Mouse (Mus musculus): ENCODE measurements around the gene Dact3. TPM values are rescaled to one million over a fixed set of nuclear protein-coding genes. Genes with fewer than 3 reads are reported as not detected.

The Dact3 gene
- total RNA-seq, 2 experiments from 2014 or later = 173 to 175 TPM

DNA sequence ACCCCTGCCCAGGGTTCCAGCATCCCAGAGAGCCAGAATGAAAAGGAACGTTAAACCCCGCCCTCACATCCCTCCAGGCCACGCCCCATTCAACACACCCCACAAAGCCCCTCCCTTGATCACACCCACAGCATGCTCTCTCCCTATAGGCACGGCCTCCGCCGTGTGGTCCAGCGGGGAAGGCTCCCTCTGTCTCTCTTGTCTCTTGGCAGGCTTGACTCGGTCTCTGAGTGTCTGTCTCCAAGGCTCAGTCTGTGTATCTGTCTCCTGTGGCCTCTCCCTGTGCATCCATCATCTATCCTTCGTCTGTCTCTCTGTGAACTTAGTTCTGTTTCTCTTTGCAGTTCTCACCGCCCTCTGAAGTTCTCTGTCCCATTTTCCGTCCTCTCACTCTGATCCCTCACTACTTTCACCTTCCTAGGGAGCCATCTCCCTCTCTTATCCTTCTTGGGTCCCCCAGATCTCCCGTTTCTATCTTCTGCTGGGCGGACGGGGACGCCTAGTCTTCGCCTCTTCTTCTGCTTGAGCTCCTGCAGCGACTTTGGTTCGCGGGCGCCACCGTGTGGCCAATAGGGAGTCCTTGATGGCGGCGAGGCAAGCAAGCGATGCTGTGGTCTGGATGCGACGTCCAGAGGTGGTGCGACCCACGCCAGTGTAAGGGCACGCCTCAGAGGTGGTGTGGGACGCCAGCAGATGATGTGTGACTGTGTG lies 16.7 kb downstream of the Dact3 start, which contains the start of gene Gng8:
Gene Gng8, plus strand, starts transcription at position 146 of the 711 bp plus-strand sequence.
- peak; percentile 71 to 92 for DNase-seq (ENCODE audit: low spot score in 2 of 2)

DNA sequence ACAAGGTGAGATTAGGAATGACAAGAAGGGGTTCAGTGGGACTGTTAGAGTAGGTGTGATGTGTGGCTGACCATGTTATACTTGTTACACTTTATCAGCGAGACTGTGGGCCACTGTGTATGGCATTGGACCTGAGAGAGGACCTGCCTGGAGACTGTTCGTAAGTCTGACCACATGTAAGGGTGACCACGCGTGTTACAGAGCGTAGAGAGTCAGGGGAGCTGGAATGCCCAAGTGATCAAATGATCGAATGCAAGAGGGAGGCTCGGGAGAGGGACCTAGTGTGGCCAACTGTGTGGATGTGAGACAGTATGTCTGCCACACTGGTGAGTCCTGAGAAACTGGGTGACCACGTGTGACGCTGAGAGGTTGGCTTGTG lies 17.2 kb downstream of the Dact3 start:
- no peak for DNase-seq (ENCODE audit: low spot score in 2 of 2)

DNA sequence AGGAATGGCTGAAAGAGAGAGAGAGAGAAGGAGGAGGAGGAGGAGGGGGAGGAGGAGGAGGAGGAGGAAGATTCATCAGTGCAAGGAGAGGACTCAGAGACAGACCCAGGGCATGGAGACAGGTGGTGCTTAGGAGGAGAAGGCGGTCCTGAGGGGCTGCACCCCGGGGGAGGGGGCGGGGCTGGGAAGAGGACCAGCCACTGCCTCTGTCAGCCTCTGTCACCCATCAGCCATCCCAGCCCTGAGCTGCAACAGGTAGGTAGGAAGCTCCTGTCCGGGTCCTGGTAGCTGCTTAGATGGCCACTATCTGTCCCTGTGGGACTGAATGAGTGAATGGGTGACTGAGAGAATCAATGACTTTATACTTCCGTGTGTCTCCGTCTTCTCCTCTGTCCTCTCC lies 18.5 kb downstream of the Dact3 start:
- DNase-seq (ENCODE audit: low spot score in 2 of 2) = no peak

DNA sequence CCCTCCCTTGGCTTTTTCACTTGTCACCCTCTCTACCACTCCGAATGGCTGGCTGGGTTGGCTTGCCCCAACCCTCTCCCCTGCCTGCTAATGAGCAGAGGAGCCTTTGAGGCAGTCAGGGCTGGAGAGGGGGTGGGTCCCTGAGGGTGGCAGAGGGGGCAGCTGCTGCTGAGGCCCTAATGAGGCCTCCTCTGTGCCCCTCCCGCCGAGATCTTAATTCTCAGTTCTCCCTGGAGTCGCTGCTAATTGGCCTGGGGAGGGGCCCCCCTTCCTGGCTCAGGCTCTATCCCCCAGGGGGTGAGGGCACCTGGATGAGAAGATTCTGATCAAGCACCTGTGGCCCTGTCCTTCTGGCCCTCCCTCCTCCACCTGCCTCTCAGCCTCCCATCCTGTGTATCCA lies 19.2 kb downstream of the Dact3 start:
- no peak for DNase-seq (ENCODE audit: low spot score in 2 of 2)

DNA sequence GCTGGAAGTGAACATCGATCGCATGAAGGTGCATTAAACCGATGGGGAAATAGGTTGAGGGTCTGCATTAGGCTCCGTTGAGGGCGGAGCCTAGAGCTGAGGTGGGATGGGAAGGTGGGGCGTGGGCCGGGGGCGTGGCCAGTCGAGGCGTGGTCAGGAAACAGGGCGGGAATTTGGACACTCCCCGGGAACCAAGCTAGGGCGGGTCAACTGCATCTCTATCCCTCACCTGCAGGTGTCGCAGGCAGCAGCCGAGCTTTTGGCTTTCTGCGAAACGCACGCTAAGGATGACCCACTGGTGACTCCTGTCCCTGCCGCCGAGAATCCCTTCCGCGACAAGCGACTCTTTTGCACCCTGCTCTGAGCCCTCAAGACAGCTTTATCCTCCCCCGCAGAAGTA lies 19.9 kb downstream of the Dact3 start:
- peak; percentile 56 to 71 for DNase-seq (ENCODE audit: low spot score in 2 of 2)

DNA sequence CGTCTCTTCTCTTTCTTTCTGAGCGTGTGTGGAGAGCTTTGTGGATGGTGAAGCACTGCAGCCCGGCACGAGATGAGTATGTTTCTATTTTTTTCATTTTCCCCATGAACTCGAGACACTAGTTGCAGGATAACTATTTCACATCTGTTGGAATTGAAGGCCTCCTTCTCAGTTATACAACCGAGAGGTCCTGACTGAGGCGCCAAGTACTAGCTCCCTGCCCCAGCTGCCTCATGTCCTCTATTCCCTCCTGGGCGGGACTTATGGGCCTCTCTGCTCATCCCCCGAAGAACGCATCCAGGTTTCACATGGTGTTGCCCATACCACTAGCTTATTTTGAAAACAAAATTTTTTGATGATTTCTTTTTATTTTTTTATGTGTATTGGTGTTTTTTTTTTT lies 20.4 kb downstream of the Dact3 start:
- DNase-seq (ENCODE audit: low spot score in 2 of 2) = no peak

DNA sequence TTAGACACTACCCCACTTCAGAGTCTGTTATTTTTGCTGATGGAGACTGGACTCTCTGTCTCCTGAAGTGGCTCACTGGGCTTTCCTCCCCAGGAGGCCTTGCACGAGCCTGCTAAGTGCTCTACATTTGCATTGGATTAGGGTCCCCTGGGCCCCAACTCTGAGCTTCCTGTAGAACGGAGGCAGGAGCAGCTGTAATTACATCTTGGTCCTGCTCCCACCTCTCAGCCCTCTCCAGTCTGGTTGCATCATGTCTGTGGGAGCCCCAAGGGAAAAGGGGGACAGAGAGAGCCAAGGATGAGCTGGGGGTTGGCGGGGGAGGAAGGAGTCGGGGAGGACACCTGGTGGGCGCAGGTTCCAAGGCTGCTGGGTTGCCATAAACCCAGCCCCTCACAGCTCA lies 25.4 kb downstream of the Dact3 start:
- no peak for DNase-seq (ENCODE audit: low spot score in 2 of 2)

DNA sequence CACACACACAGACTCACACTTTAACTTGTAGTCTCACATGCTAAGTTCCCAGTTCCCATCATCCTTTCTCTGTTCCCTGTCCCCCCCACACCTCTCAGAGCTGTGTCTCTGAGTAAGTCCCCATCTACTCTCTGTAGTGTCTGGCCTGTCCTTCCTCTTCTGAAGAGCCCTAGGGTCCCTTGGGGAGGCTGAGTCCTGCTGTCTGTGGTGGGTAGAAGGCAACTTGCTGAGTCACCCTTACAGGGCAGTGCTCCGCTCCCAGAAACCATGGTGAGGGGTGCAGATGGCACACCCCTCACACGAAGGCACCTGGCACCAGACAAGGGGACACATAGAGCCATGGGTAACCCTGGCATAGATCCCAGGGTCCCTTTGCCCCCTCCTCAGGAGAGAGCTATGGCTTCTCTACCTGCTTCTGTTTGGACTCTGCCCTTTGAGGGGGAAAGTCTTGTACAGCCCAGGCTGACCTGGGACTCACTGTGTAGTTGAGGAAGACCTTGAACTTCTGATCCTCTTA lies 28.4 kb downstream of the Dact3 start:
- DNase-seq (ENCODE audit: low spot score in 2 of 2) = no peak

DNA sequence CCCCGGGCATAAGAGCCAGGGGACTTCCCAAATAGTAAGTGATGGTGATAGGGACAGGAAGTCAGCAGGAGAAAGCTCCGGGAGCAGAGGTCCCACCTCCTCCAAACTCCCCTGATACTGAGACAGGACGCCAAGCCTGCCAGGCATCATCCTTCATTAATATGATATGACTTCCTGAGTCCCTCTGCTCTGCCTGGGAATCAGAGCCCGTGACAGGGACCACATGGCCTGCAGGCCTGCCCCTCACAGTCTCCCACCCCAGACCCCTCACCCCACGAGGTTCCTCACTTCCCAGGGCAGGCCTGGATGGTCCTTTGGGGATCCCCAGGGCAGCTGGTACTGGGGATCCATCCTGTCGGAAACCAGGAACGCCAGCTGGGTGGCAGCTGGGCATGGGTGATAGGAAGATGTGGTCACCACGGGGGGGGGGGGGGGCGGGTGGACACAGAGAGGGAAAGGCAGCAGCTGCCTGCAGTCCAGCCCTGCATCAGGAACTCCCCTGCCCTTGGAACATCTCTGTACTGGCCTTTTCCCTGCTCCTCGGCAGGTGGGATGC lies 29.1 kb downstream of the Dact3 start:
- DNase-seq (ENCODE audit: low spot score in 2 of 2) = no peak

DNA sequence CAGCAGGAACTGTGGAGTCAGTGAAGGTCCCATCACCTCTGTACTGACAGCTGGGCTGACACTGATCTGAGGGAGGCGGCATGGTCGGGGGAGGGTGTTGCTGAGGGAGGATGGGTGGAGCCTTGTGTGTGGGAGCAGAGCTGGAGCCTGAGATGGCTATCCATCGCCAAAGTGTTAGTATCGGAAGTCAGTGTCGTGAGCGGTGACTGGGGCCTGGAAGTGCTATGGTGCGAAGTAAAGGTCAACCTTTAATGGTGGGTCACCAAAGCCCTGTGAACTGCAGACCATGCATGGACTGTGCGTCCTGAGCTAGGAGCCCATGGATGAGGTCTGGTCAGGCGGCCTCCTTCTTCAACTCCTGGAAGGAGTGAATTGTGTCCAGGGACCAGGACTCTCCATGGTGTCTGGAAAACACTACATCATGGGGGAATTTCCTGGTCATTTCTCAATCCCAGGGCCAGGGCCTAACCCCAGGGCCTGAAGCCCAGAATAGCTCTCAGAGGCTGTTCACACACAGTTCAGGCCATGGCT lies 30.4 kb downstream of the Dact3 start:
- no peak for DNase-seq (ENCODE audit: low spot score in 2 of 2)

DNA sequence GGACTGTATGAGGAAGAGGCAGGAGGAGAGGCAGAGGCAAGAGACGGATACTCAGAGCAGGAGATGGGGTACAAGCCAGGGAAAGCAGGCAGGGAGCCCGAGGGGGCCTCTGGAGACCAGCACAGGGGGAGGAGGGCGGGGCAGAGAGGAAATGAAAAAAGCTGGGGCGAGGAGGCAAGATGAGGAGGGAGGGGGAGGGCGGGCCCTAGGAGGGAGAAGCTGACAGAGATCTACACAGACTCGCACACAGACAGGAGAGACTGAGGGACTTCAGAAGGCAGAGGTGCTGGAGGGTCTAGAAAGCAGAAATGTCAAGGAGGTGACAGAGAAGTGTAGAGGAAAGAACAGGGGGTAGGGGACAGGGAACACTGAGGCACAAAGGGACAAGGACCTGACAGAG lies 31.2 kb downstream of the Dact3 start, which contains the start of gene Ptgir:
Gene Ptgir, plus strand, starts transcription at position 210 of the 400 bp plus-strand sequence.
- DNase-seq (ENCODE audit: low spot score in 2 of 2) = no peak

DNA sequence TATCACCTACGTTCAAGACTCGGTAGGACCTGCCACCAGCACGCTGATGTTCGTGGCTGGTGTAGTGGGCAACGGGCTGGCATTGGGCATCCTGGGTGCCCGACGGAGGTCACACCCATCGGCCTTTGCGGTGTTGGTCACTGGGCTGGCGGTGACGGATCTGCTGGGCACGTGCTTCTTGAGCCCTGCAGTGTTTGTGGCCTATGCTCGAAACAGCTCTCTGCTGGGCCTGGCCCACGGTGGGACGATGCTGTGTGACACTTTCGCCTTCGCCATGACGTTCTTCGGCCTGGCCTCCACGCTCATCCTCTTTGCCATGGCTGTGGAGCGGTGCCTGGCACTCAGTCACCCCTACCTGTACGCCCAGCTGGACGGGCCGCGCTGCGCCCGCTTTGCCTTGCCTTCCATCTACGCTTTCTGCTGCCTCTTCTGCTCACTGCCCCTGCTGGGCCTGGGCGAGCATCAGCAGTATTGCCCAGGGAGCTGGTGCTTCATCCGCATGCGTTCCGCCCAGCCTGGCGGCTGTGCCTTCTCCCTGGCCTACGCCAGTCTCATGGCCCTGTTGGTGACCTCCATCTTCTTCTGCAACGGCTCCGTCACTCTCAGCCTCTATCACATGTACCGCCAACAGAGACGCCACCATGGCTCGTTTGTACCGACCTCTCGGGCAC lies 31.9 kb downstream of the Dact3 start:
- no peak for DNase-seq (ENCODE audit: low spot score in 2 of 2)

DNA sequence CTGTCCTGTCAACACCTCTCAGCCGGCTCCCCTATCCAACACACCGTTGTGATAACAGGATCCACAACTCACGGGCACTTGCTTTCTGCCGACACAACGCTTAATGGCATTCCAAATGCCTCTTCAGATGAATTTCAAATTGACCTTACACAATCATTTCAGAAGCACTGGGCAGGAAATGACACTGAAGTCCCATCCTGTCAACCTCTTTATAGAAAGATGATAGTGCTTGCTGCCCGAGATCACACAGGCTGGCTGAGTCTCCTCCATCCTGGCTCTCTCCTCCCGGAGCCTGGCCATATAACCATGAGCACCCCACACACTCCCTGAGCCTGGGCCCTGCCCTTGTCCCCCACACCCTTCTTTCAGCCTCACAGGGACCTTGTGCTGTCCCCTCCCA lies 32.7 kb downstream of the Dact3 start:
- no peak for DNase-seq (ENCODE audit: low spot score in 2 of 2)

DNA sequence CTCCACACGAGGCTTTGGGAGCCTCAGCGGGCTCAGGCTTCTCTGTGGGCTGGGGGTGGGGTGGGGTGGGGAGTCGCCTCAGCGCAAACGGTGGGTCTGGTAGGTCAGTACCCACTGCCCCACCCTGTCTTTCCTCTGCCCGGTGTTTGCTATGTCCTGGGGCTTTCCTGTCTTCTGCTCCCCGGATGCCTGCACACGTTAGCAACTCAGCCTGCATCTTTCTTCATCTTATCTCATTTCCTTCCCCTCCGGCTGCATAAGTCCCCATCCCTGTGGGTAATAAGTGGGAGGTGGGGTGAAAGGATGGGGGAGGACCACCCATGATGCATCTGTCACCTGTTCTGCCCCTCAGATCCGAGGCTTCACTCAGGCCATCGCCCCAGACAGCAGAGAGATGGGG lies 33.2 kb downstream of the Dact3 start:
- DNase-seq (ENCODE audit: low spot score in 2 of 2) = no peak

DNA sequence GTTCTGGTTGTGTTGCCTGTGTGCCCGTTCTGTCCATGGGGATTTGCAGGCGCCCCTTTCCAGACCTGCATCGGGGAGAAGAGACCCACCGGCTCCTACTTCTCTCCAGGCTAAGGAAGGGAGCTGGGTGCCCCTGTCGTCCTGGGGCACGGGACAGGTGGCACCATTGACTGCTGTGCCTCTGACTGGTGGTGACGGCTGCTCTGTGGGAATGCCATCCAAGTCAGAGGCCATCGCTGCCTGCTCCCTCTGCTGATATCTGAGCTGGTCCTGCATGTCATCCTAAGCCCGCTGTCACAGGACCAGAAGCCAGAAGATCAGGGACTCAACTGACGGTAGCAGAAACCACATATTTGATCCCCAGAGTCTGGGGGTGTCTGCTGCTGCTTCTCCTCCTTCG lies 33.7 kb downstream of the Dact3 start:
- DNase-seq (ENCODE audit: low spot score in 2 of 2) = no peak

DNA sequence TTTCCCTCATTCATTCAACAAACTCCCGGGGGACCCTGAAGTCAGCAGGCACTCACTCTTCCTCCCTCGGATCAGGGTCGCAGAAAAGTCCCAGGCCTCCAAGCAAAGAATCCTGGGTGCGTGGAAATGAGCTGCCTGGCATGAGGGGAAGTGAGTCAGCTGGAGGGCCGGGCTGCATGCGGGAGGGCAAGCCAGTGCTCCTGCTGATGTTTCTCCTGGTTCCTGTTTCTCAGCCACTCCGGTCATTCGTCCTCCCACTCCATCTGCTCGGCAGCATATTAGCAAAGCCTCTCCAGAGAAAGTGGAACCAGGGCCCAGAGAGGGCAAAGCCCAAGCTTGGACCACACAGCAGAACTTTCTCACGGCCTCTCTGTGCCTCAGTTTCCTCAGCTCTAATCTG lies 34.8 kb downstream of the Dact3 start:
- DNase-seq (ENCODE audit: low spot score in 2 of 2) = no peak

DNA sequence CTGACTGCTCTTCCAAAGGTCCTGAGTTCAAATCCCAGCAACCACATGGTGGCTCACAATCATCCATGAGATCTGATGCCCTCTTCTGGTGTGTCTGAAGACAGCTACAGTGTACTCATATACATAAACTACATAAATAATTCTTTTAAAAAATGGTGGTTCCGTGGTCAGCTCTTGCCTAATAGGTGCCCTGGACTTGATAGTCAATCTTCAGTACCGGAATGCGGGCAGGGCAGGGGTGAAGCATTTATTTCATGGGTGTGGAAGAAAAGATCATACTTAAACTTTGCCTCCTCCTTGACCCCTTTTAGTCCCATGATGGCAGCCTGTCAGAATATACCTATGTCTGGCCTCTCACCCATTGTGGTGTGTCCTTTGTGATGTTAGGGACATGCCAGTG lies 36.8 kb downstream of the Dact3 start:
- DNase-seq (ENCODE audit: low spot score in 2 of 2) = no peak

DNA sequence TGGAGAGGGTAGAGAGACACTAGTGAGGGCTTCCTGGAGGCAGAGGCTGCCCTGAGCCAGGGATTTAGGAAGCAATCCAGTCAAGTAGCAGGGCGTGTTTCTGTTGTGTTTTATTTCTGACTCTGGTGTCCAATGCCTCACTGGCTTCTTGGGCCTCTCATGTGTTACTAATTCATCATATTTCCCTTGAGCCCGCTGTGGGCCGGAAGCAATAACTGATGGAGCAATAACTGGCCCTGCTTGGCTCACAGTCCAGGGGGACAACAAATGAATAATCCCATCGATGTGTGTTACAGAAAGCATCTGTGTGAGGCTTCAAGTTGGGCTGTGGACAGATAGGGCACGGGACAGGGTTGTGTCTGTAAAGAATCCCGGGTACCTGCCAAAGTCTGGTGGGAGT lies 37.2 kb downstream of the Dact3 start:
- DNase-seq (ENCODE audit: low spot score in 2 of 2) = no peak

DNA sequence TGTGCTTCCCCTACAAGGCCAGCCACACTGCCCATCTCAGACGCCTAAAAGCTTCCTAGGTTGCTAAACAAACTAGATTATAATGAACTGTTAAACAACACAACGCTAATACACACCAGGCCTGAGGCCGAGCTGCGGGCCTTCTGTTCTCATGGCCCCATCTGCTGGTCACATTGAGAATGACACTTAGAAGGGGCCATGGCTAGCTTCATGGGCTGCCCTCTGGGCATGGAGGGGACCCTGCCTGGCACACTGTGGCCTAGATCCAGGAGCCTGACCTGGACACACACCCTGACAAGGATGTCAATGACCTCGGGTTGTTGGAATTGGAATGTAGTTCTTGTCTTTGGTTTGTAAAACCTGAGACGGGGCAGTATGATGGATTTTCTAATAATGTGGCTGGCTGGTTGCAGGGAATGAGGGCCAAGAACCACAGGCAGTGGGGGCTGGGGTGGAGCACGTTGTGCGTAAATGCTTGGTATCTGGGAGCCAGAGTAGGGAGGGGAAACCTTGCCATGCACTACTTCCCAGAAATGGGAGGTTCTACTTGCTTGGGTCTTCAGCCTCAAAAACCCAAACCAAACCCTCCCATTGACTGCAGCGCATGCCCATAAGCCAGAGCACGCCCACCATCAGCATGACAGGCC lies 38.8 kb downstream of the Dact3 start:
- DNase-seq (ENCODE audit: low spot score in 2 of 2) = peak in 1 of 2 experiments; percentile 85

DNA sequence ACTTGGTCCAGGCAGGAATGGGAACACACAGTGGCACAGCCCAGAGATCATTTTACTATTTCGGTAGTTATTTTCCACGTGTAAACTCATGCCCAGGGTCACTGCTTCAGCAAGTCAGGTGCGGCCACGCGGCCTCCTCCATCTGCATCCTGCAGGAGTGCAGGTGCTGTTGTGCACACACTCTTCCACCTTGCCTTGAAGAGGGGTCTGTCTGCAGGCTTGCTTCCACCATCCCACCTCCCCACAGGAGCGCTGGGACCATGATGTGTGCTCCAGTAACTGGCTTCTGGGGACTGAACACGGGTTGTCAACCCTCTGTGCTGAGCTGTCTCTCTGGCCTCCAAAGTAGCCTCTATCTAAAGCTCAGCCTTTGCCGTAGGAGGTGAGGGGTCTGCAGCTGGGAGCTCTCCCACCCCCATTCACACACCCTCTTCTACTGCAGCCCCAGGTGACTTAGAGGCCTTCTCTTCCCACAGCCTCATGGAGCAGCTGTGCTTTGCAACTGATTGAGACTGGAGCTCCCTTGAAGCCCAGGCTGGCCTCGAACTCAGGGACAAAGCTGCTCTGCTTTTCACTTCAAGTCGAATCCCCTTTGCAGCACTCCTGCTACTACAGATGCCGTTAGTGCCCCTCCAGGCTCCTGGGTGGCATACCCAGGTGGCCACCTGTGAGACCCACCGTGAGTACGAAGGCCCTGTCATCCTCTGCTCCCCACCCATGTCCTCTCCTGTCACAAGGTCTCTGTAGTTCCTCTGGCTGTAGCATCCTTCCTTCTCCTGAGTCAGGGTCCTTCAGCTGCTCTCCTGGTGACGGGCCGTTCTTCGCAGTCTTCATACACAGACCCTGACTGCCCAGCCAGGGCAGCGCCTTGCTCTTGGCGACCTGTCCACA lies 39.6 kb downstream of the Dact3 start:
- DNase-seq (ENCODE audit: low spot score in 2 of 2) = no peak
